Mouse (Mus musculus) limb, embryonic 11.5 days (tissue): Measurements from ENCODE around the gene Katnal1. TPM values are rescaled to one million over a fixed set of nuclear protein-coding genes. Genes with fewer than 3 reads are reported as not detected.

Source experiments
- ATAC-seq: fragments of 200-750 bp; cut with Nextera tagmentation; 2 replicates; pipeline ENCODE4 v1.8.0; 2017; ENCODE audit warnings: low read depth; ENCODE audit not compliant: insufficient number of reproducible peaks, low FRiP score, low TSS enrichment
- DNase-seq: peaks from one replicate; pipeline ENCODE4 v3.0.0-alpha.2; 2015; ENCODE audit warnings: low spot score
- H3K27ac ChIP-seq: fragments of 300-500 bp; sonication (generic); replicated peaks from 2 replicates; pipeline ENCODE4 v1.5.1; 2014; ENCODE audit warnings: low read depth, mild to moderate bottlenecking, low read length
- H3K27me3 ChIP-seq: fragments of 300-500 bp; sonication (generic); 2 replicates; pipeline ENCODE4 v1.6.1; 2014; ENCODE audit warnings: mild to moderate bottlenecking, low read length, mixed read lengths; ENCODE audit not compliant: control insufficient read depth, insufficient read depth
- H3K36me3 ChIP-seq: fragments of 300-500 bp; sonication (generic); 2 replicates; pipeline ENCODE4 v1.6.1; 2014; ENCODE audit warnings: mild to moderate bottlenecking, low read length, moderate library complexity, mixed read lengths; ENCODE audit not compliant: control insufficient read depth, insufficient read depth
- H3K4me1 ChIP-seq: fragments of 300-500 bp; sonication (generic); 2 replicates; pipeline ENCODE4 v1.6.1; 2014; ENCODE audit warnings: low read length, mixed read lengths; ENCODE audit not compliant: control insufficient read depth, insufficient read depth
- H3K4me2 ChIP-seq: fragments of 300-500 bp; sonication (generic); 2 replicates; pipeline ENCODE4 v1.6.1; 2014; ENCODE audit warnings: low read depth, mild to moderate bottlenecking, moderate library complexity; ENCODE audit not compliant: severe bottlenecking
- H3K4me3 ChIP-seq: fragments of 300-500 bp; sonication (generic); 2 replicates; pipeline ENCODE4 v1.5.1; 2014; ENCODE audit warnings: low read depth, low read length
- H3K9ac ChIP-seq: fragments of 300-500 bp; sonication (generic); 2 replicates; pipeline ENCODE4 v1.6.1; 2014; ENCODE audit warnings: mild to moderate bottlenecking, low read length
- H3K9me3 ChIP-seq: fragments of 300-500 bp; sonication (generic); 2 replicates; pipeline ENCODE4 v1.6.1; 2016; ENCODE audit warnings: low read length; ENCODE audit not compliant: control insufficient read depth
- WGBS: fragments of 180-500 bp; shearing (Covaris S2); extraction: QIAGEN DNeasy Blood & Tissue Kit; methylation state at CpG from one replicate; pipeline ENCODE4 v1.1.7; 2014; 5-methylcytosine and 5-hydroxymethylcytosine counted together
- polyA plus RNA-seq: library from polyadenylated mRNA; unstranded; fragments of >200 nt; fragmentation: Nextera tagmentation; extraction: Ambion mirVana; gene quantifications from 2 replicates; pipeline ENCODE4 v1.2.1, GENCODE M21; 2014

Gene Katnal1
- polyA plus RNA-seq, 1 experiment from 2014 or later = 24.2 TPM

- Histone ChIP-seq H3K4me1 (no peaks in the 10 kb centered on the region), H3K27ac (no peak overlapping the region), H3K27me3 (no peaks in the 10 kb centered on the region), H3K36me3 (peaks cover 3% of the 10 kb centered on the region; the same call in 1 of the 2 replicates), H3K9ac (no peak overlapping the region), H3K4me3 (no peak overlapping the region), H3K4me2 (no peak overlapping the region), H3K9me3 (no peaks in the 10 kb centered on the region)
- ATAC-seq = no peak
- 89% methylated on average over 12 of the region's 12 CpGs for WGBS
- no peak for DNase-seq
Observed at GRCm38 (mm10) chr5:148897941-148898417, 31.1 kb downstream of the Katnal1 start.

DNA sequence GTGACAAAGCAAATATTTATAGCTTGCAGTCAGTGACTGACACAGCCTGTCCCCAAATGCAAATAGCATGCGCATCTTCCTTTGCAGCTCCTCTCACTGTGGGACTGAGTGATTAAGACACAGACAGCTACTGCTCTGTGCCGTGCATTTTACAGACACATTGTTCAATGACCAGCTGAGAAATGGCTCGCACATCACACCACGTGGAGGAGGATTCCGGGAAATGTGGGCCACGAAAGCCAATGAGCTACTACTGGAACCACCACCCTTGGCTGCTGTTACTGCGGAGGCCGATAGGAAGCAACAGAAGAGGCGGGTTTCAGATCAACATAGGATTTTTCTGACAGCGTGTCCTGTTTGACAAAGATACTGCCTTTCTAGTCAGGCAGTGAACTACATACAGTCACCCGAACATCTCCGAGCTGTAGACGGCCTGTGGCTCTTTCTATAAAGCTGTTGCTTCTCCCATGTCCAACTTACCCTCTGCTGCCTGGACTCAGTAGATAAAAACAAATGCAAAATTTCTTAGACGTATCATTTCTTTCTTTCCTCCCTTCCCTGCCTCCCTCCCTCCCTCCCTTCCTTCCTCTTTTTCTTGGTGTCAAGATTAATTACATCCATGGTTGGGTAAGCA is 31.9 kb downstream of the Katnal1 start:
- WGBS = 82% methylated on average over 14 of the region's 14 CpGs
- no peak for DNase-seq
- ATAC-seq = no peak
- Histone ChIP-seq H3K4me1 (no peaks in the 10 kb centered on the region), H3K4me2 (no peak overlapping the region), H3K27ac (no peak overlapping the region), H3K27me3 (no peaks in the 10 kb centered on the region), H3K9me3 (no peaks in the 10 kb centered on the region), H3K4me3 (no peak overlapping the region), H3K9ac (no peak overlapping the region), H3K36me3 (peaks cover 3% of the 10 kb centered on the region; the same call in 1 of the 2 replicates)

- WGBS = 85% methylated on average over 10 of the region's 10 CpGs
- Histone ChIP-seq H3K9me3 (no peaks in the 10 kb centered on the region), H3K27me3 (no peaks in the 10 kb centered on the region), H3K36me3 (peaks cover 3% of the 10 kb centered on the region; the same call in 1 of the 2 replicates), H3K9ac (no peak overlapping the region), H3K4me2 (no peak overlapping the region), H3K4me1 (no peaks in the 10 kb centered on the region), H3K27ac (no peak overlapping the region), H3K4me3 (no peak overlapping the region)
- DNase-seq = no peak
- ATAC-seq = no peak
Observed at GRCm38 (mm10) chr5:148896515-148896914, 32.6 kb downstream of the Katnal1 start.

DNA sequence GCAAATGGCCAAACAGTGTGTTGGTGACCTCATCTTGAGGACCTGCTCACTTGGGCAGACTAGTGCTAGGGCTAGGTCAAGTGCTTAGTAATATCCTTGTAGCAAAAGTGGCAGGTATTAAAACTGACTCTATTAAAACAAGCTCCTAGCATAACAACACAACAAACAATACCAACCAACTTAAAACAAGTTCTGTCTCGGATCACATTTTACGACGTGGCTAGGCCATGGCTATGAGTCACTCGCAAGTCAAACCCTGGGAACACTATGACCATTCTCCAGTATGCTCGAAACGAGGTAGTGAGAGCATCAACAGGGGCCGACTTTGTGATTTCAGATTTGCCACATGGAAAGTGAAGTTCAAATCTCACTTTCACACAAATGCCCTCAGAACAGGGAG is 33.3 kb downstream of the Katnal1 start:
- DNase-seq = no peak
- Histone ChIP-seq H3K9ac (no peak overlapping the region), H3K27ac (no peak overlapping the region), H3K4me2 (no peak overlapping the region), H3K27me3 (no peaks in the 10 kb centered on the region), H3K4me3 (no peak overlapping the region), H3K9me3 (no peaks in the 10 kb centered on the region), H3K36me3 (peaks cover 5% of the 10 kb centered on the region; the same call in 1 of the 2 replicates), H3K4me1 (no peaks in the 10 kb centered on the region)
- no peak for ATAC-seq
- 75% methylated on average over 7 of the region's 7 CpGs for whole genome bisulfite sequencing

DNA sequence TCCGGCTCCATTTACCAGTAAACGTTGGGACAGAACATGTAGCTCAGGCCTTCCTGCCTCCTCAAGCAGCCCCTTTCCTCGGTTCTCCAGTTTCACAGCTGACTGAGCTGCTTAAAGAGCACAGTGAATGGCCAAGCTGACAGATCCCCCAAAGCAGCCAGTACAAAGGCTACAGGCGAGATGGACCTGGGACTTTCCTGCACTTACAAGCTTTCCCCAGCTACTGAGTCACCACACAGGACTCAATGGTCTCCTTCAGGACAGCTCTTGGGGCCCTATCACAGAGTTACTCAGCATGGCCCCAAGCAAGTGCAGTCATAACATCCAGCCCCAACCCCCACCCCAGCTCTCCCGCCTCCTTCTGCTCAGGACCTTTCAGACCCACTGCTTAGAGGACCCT is 34.1 kb downstream of the Katnal1 start:
- Histone ChIP-seq H3K9ac (no peak overlapping the region), H3K27ac (no peak overlapping the region), H3K4me3 (no peak overlapping the region), H3K9me3 (no peaks in the 10 kb centered on the region), H3K4me1 (no peaks in the 10 kb centered on the region), H3K4me2 (no peak overlapping the region), H3K36me3 (peaks cover 5% of the 10 kb centered on the region; the same call in 1 of the 2 replicates), H3K27me3 (no peaks in the 10 kb centered on the region)
- WGBS = 56% methylated on average over 5 of the region's 5 CpGs
- no peak for DNase-seq
- ATAC-seq = no peak

DNA sequence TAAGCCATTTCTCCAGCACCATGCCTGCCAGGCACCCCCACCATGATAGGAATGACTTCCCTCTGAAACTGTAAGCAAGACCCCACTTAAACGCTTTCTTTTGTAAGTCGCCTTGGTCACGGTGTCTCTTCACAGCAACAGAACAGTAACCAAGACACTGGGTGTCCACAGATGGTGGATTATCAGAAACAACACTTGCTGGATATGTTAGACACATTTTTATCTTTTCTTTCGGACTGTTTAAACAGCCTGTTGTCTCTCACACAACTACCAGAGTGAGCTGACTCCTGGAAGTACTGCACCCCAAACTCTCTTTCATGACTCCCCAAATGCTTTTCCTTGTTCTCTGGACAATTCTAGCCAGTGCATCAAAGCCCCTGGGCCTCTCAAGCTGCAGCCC is 38.9 kb downstream of the Katnal1 start:
- Histone ChIP-seq H3K4me3 (no peak overlapping the region), H3K9me3 (no peaks in the 10 kb centered on the region), H3K27ac (no peak overlapping the region), H3K36me3 (peaks cover 5% of the 10 kb centered on the region; the same call in 1 of the 2 replicates), H3K4me2 (no peak overlapping the region), H3K4me1 (peaks cover 5% of the 10 kb centered on the region), H3K27me3 (no peaks in the 10 kb centered on the region), H3K9ac (no peak overlapping the region)
- WGBS = 98% methylated on average over 4 of the region's 4 CpGs
- ATAC-seq = no peak
- DNase-seq = no peak

- no peak overlapping the region for H3K4me2 ChIP-seq
- no peak overlapping the region for H3K27ac ChIP-seq
- WGBS = 87% methylated on average over 6 of the region's 6 CpGs
- ATAC-seq (no peak), DNase-seq (no peak)
- H3K9me3 ChIP-seq = no peaks in the 10 kb centered on the region
- H3K36me3 ChIP-seq = peaks cover 2% of the 10 kb centered on the region; the same call in 1 of the 2 replicates
- no peaks in the 10 kb centered on the region for H3K27me3 ChIP-seq
- peaks cover 5% of the 10 kb centered on the region for H3K4me1 ChIP-seq
- H3K4me3 ChIP-seq = no peak overlapping the region
- no peak overlapping the region for H3K9ac ChIP-seq
Observed at GRCm38 (mm10) chr5:148888032-148888431, 41.1 kb downstream of the Katnal1 start.

GRCm38 (mm10) chr5:148885821-148886609 is 43.1 kb downstream of the Katnal1 start:
- WGBS = 36% methylated on average over 22 of the region's 22 CpGs
- Histone ChIP-seq H3K27me3 (no peaks in the 10 kb centered on the region), H3K27ac (no peak overlapping the region), H3K4me3 (no peak overlapping the region; the same call in 1 of the 2 replicates), H3K9ac (0 out of 2 replicates have a peak overlapping the region, but pooled peaks have one; percentile 17), H3K4me1 (peaks cover 5% of the 10 kb centered on the region), H3K36me3 (no peaks in the 10 kb centered on the region), H3K4me2 (peak overlapping the region; percentile 36), H3K9me3 (no peaks in the 10 kb centered on the region)
- ATAC-seq (peak; percentile 83), DNase-seq (peak; percentile 78)
